Mouse (Mus musculus) kidney, embryonic 15.5 days (tissue): Measurements from ENCODE around the gene Mrpl3. TPM values are rescaled to one million over a fixed set of nuclear protein-coding genes. Genes with fewer than 3 reads are reported as not detected.

Experiments
- ATAC-seq: fragments of 200-750 bp; cut with Nextera tagmentation; replicated peaks from 2 replicates; pipeline ENCODE4 v1.8.0; 2017; ENCODE audit warnings: moderate TSS enrichment; ENCODE audit not compliant: low FRiP score
- H3K27ac ChIP-seq: fragments of 300-500 bp; sonication (generic); 2 replicates; pipeline ENCODE4 v1.5.1; 2015; ENCODE audit warnings: mild to moderate bottlenecking, inconsistent platforms
- H3K27me3 ChIP-seq: fragments of 300-500 bp; sonication (generic); 2 replicates; pipeline ENCODE4 v1.6.1; 2015; ENCODE audit warnings: inconsistent platforms
- H3K36me3 ChIP-seq: fragments of 300-500 bp; sonication (generic); 2 replicates; pipeline ENCODE4 v1.6.1; 2015; ENCODE audit warnings: inconsistent platforms
- H3K4me1 ChIP-seq: fragments of 300-500 bp; sonication (generic); 2 replicates; pipeline ENCODE4 v1.6.1; 2015; ENCODE audit warnings: inconsistent platforms
- H3K4me2 ChIP-seq: fragments of 300-500 bp; sonication (generic); 2 replicates; pipeline ENCODE4 v1.6.1; 2015; ENCODE audit warnings: moderate library complexity, mild to moderate bottlenecking, inconsistent platforms
- H3K4me3 ChIP-seq: fragments of 300-500 bp; sonication (generic); replicated peaks from 2 replicates; pipeline ENCODE4 v1.5.1; 2015; ENCODE audit warnings: mild to moderate bottlenecking, inconsistent platforms
- H3K9ac ChIP-seq: fragments of 300-500 bp; sonication (generic); 2 replicates; pipeline ENCODE4 v1.6.1; 2015; ENCODE audit warnings: mild to moderate bottlenecking, inconsistent platforms
- H3K9me3 ChIP-seq: fragments of 300-500 bp; sonication (generic); replicated peaks from 2 replicates; pipeline ENCODE4 v1.6.1; 2016; ENCODE audit warnings: inconsistent platforms
- WGBS: fragments of 180-500 bp; shearing (Covaris S2); methylation state at CpG from one replicate; pipeline ENCODE4 v1.1.7; 2015; ENCODE audit warnings: mixed read lengths; 5-methylcytosine and 5-hydroxymethylcytosine counted together
- polyA plus RNA-seq: library from polyadenylated mRNA; unstranded; fragments of >200 nt; fragmentation: Nextera tagmentation; extraction: Ambion mirVana; gene quantifications from 2 replicates; pipeline ENCODE4 v1.2.1, GENCODE M21; 2015

Mrpl3 gene
- 104 and 107 TPM in 2 replicates for polyA plus RNA-seq

- peak; percentile 85 for ATAC-seq
- Histone ChIP-seq H3K4me3 (peak within 1 kb of the TSS; percentile 100), H3K27me3 (no peaks in the 10 kb centered on the region), H3K9ac (peak within 1 kb of the TSS; percentile 100), H3K27ac (peak within 1 kb of the TSS; percentile 87), H3K36me3 (peaks cover 36% of the 10 kb centered on the region), H3K4me2 (peak within 1 kb of the TSS; percentile 71), H3K9me3 (no peaks in the 10 kb centered on the region), H3K4me1 (peaks cover 7% of the 10 kb centered on the region; the same call in 1 of the 2 replicates)
- WGBS: under 1% methylated on average over 31 of the region's 31 CpGs
Observed at GRCm38 (mm10) chr9:105053147-105053557, at the start of gene Mrpl3. Gene Mrpl3, plus strand, starts transcription at chr9:105053239.

- no peak overlapping the region for H3K9ac ChIP-seq
- no peaks in the 10 kb centered on the region for H3K4me1 ChIP-seq
- no peak overlapping the region for H3K4me2 ChIP-seq
- H3K4me3 ChIP-seq: no peak overlapping the region
- H3K36me3 ChIP-seq: no peaks in the 10 kb centered on the region
- H3K9me3 ChIP-seq: no peaks in the 10 kb centered on the region
- ATAC-seq: no peak; the same call in 1 of the 2 replicates
- H3K27ac ChIP-seq: no peak overlapping the region
- WGBS: 27% methylated on average over 2 of the region's 2 CpGs
- no peaks in the 10 kb centered on the region for H3K27me3 ChIP-seq
Observed at GRCm38 (mm10) chr9:105010721-105011120, 42.3 kb upstream of the Mrpl3 start.

GRCm38 (mm10) chr9:105018186-105018585, 34.9 kb upstream of the Mrpl3 start:
- 89% methylated on average over 7 of the region's 7 CpGs for WGBS
- H3K9ac ChIP-seq: no peak overlapping the region
- no peak for ATAC-seq
- H3K27ac ChIP-seq: no peak overlapping the region
- H3K36me3 ChIP-seq: no peaks in the 10 kb centered on the region
- no peaks in the 10 kb centered on the region for H3K4me1 ChIP-seq
- H3K9me3 ChIP-seq: no peaks in the 10 kb centered on the region
- H3K4me2 ChIP-seq: no peak overlapping the region
- H3K27me3 ChIP-seq: 0 out of 2 replicates have a peak, but pooled peaks cover 7% of the 10 kb centered on the region
- no peak overlapping the region for H3K4me3 ChIP-seq

GRCm38 (mm10) chr9:105028311-105028710, 24.7 kb upstream of the Mrpl3 start:
- H3K36me3 ChIP-seq: no peaks in the 10 kb centered on the region
- H3K9ac ChIP-seq: no peak overlapping the region
- no peak for ATAC-seq
- no peak overlapping the region for H3K4me2 ChIP-seq
- no peak overlapping the region for H3K27ac ChIP-seq
- H3K4me1 ChIP-seq: no peaks in the 10 kb centered on the region
- H3K27me3 ChIP-seq: no peaks in the 10 kb centered on the region
- WGBS: 69% methylated on average over 3 of the region's 3 CpGs
- H3K4me3 ChIP-seq: no peak overlapping the region
- H3K9me3 ChIP-seq: no peaks in the 10 kb centered on the region

- Histone ChIP-seq H3K36me3 (no peaks in the 10 kb centered on the region), H3K4me3 (no peak overlapping the region), H3K4me2 (no peak overlapping the region), H3K27me3 (no peaks in the 10 kb centered on the region), H3K9ac (no peak overlapping the region), H3K4me1 (no peaks in the 10 kb centered on the region), H3K27ac (no peak overlapping the region), H3K9me3 (no peaks in the 10 kb centered on the region)
- 90% methylated on average over 9 of the region's 9 CpGs for WGBS
- ATAC-seq: no peak
Observed at GRCm38 (mm10) chr9:105032572-105032971, 20.5 kb upstream of the Mrpl3 start.

GRCm38 (mm10) chr9:105033641-105034040, 19.4 kb upstream of the Mrpl3 start:
- WGBS: 94% methylated on average over 7 of the region's 7 CpGs
- Histone ChIP-seq H3K27ac (no peak overlapping the region), H3K9me3 (no peaks in the 10 kb centered on the region), H3K9ac (no peak overlapping the region), H3K4me3 (no peak overlapping the region), H3K4me1 (no peaks in the 10 kb centered on the region), H3K27me3 (no peaks in the 10 kb centered on the region), H3K36me3 (no peaks in the 10 kb centered on the region), H3K4me2 (no peak overlapping the region)
- ATAC-seq: no peak

- H3K36me3 ChIP-seq: no peaks in the 10 kb centered on the region
- ATAC-seq: no peak
- H3K9me3 ChIP-seq: no peaks in the 10 kb centered on the region
- 82% methylated on average over 3 of the region's 3 CpGs for WGBS
- H3K4me1 ChIP-seq: no peaks in the 10 kb centered on the region
- H3K4me2 ChIP-seq: no peak overlapping the region
- no peak overlapping the region for H3K27ac ChIP-seq
- H3K4me3 ChIP-seq: no peak overlapping the region
- H3K9ac ChIP-seq: no peak overlapping the region
- H3K27me3 ChIP-seq: no peaks in the 10 kb centered on the region
Observed at GRCm38 (mm10) chr9:105037847-105038246, 15.2 kb upstream of the Mrpl3 start.

- no peak for ATAC-seq
- H3K27ac ChIP-seq: no peak overlapping the region
- no peak overlapping the region for H3K4me2 ChIP-seq
- 73% methylated on average over 7 of the region's 7 CpGs for WGBS
- H3K9me3 ChIP-seq: no peaks in the 10 kb centered on the region
- H3K4me1 ChIP-seq: no peaks in the 10 kb centered on the region
- no peaks in the 10 kb centered on the region for H3K27me3 ChIP-seq
- H3K36me3 ChIP-seq: no peaks in the 10 kb centered on the region
- H3K4me3 ChIP-seq: no peak overlapping the region
- no peak overlapping the region for H3K9ac ChIP-seq
Observed at GRCm38 (mm10) chr9:105046014-105046413, 7.0 kb upstream of the Mrpl3 start.

GRCm38 (mm10) chr9:105048351-105048750, 4.7 kb upstream of the Mrpl3 start:
- Histone ChIP-seq H3K4me3 (no peak overlapping the region), H3K9me3 (no peaks in the 10 kb centered on the region), H3K4me2 (no peak overlapping the region), H3K4me1 (no peaks in the 10 kb centered on the region), H3K27me3 (no peaks in the 10 kb centered on the region), H3K27ac (no peak overlapping the region), H3K9ac (no peak overlapping the region), H3K36me3 (no peaks in the 10 kb centered on the region)
- ATAC-seq: no peak
- 74% methylated on average over 10 of the region's 10 CpGs for WGBS

GRCm38 (mm10) chr9:105049636-105050035, 3.4 kb upstream of the Mrpl3 start:
- H3K27me3 ChIP-seq: no peaks in the 10 kb centered on the region
- no peak for ATAC-seq
- peaks cover 3% of the 10 kb centered on the region; the same call in 1 of the 2 replicates for H3K36me3 ChIP-seq
- no peaks in the 10 kb centered on the region for H3K9me3 ChIP-seq
- H3K4me3 ChIP-seq: no peak overlapping the region
- peaks cover 7% of the 10 kb centered on the region; the same call in 1 of the 2 replicates for H3K4me1 ChIP-seq
- no peak overlapping the region for H3K27ac ChIP-seq
- WGBS: 46% methylated on average over 2 of the region's 2 CpGs
- no peak overlapping the region for H3K4me2 ChIP-seq
- H3K9ac ChIP-seq: no peak overlapping the region

- no peak overlapping the region for H3K27ac ChIP-seq
- H3K4me1 ChIP-seq: peaks cover 7% of the 10 kb centered on the region; the same call in 1 of the 2 replicates
- H3K9ac ChIP-seq: no peak overlapping the region
- H3K27me3 ChIP-seq: no peaks in the 10 kb centered on the region
- H3K4me3 ChIP-seq: no peak overlapping the region
- H3K36me3 ChIP-seq: peaks cover 8% of the 10 kb centered on the region; the same call in 1 of the 2 replicates
- ATAC-seq: no peak
- H3K9me3 ChIP-seq: no peaks in the 10 kb centered on the region
- H3K4me2 ChIP-seq: no peak overlapping the region
- WGBS: 62% methylated on average over 2 of the region's 2 CpGs
Observed at GRCm38 (mm10) chr9:105050257-105050656, 2.8 kb upstream of the Mrpl3 start.

- ATAC-seq: no peak
- H3K9ac ChIP-seq: peak overlapping the region; percentile 100
- H3K27ac ChIP-seq: no peak overlapping the region
- peaks cover 7% of the 10 kb centered on the region; the same call in 1 of the 2 replicates for H3K4me1 ChIP-seq
- H3K27me3 ChIP-seq: no peaks in the 10 kb centered on the region
- peaks cover 42% of the 10 kb centered on the region for H3K36me3 ChIP-seq
- H3K4me3 ChIP-seq: peak overlapping the region; percentile 100
- H3K9me3 ChIP-seq: no peaks in the 10 kb centered on the region
- WGBS: 43% methylated on average over 4 of the region's 4 CpGs
- peak overlapping the region; percentile 71 for H3K4me2 ChIP-seq
Observed at GRCm38 (mm10) chr9:105053812-105054211, 773 bp downstream of the Mrpl3 start.

- Histone ChIP-seq H3K4me2 (no peak overlapping the region), H3K9me3 (no peaks in the 10 kb centered on the region), H3K27me3 (no peaks in the 10 kb centered on the region), H3K4me3 (no peak overlapping the region), H3K4me1 (no peaks in the 10 kb centered on the region), H3K27ac (no peak overlapping the region), H3K36me3 (peaks cover 93% of the 10 kb centered on the region), H3K9ac (no peak overlapping the region)
- 87% methylated on average over 10 of the region's 10 CpGs for WGBS
- ATAC-seq: no peak
Observed at GRCm38 (mm10) chr9:105069106-105069505, 16.1 kb downstream of the Mrpl3 start.
